Mouse (Mus musculus): ENCODE data around the gene Cdc14b.

Gene Cdc14b

GRCm38 (mm10) chr13:64235062-64235715, 39.9 kb downstream of the Cdc14b start:
- H3K36me3 ChIP-seq (ENCODE audit: control insufficient read depth, insufficient read depth, low read length, poor library complexity, severe bottlenecking): no peaks in the 10 kb centered on the region
- no peaks in the 10 kb centered on the region for H3K27me3 ChIP-seq (ENCODE audit: control insufficient read depth, insufficient read depth, low read length, poor library complexity, severe bottlenecking)
- no peak for DNase-seq (ENCODE audit: low read depth, low spot score)

DNA sequence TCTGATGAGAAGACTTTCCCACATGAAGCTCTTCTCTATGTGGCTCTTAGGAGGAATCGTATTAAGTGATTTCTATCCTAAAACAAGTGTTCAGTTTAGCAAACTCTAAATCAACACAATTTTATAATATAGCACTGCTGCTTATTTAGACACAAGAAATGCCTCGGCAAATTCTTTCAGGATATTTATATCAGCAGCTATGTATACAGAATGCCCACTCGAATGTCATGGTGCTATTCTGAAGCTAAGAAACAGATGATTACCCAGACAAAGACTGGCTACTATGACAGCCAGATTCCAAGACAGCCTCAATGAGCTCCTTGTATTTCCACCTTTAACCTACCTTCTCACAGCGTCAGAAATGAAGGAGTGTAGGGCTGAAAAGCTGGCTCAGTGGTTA, 42.0 kb downstream of the Cdc14b start:
- no peaks in the 10 kb centered on the region for H3K36me3 ChIP-seq (ENCODE audit: control insufficient read depth, insufficient read depth, low read length, poor library complexity, severe bottlenecking)
- H3K27me3 ChIP-seq (ENCODE audit: control insufficient read depth, insufficient read depth, low read length, poor library complexity, severe bottlenecking): no peaks in the 10 kb centered on the region
- no peak for DNase-seq (ENCODE audit: low read depth, low spot score)

DNA sequence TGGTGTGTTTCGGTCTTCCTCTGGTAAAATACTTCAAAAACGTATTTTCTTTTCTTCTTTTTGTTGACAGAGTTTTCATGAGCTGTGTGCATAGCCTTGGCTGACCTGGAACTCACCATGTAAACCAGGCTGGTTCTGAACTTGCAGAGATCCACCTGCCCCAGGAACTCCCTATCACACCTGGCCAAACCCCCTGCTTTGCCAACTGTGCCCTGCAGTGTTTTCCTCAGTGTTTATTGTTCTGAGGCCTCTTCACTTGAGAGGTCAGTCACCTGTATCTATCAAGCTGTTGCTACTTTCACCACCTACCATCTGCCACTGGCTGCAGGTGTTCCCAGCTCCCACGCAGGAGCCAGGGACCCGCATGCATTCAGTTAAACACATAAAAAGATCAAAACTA, 48.4 kb downstream of the Cdc14b start:
- Histone ChIP-seq H3K27me3 (ENCODE audit: control insufficient read depth, insufficient read depth, low read length, poor library complexity, severe bottlenecking) (no peaks in the 10 kb centered on the region; the same call in 1 of the 2 replicates), H3K36me3 (ENCODE audit: control insufficient read depth, insufficient read depth, low read length, poor library complexity, severe bottlenecking) (no peaks in the 10 kb centered on the region)
- no peak for DNase-seq (ENCODE audit: low read depth, low spot score)

DNA sequence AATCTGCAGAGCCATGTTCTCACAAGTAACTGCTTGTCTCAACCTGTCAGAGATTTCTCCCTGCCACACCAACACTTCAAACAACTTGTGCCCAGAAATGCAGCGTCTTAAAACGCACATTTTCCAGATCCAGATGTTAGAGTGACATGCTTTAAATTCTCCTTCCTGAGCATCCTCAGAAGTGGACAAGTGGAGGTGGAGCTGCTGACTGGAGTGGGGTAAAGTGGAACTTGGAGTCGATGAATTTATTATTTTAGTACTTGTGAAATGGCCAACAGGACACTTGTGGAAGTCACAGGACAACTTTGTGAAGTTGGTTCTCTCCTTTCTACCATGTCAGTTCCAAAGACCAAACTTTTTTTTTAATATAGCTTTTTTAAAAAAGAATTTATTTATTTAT, 49.4 kb downstream of the Cdc14b start:
- Histone ChIP-seq H3K36me3 (ENCODE audit: control insufficient read depth, insufficient read depth, low read length, poor library complexity, severe bottlenecking) (no peaks in the 10 kb centered on the region), H3K27me3 (ENCODE audit: control insufficient read depth, insufficient read depth, low read length, poor library complexity, severe bottlenecking) (no peaks in the 10 kb centered on the region; the same call in 1 of the 2 replicates)
- no peak for DNase-seq (ENCODE audit: low read depth, low spot score)

DNA sequence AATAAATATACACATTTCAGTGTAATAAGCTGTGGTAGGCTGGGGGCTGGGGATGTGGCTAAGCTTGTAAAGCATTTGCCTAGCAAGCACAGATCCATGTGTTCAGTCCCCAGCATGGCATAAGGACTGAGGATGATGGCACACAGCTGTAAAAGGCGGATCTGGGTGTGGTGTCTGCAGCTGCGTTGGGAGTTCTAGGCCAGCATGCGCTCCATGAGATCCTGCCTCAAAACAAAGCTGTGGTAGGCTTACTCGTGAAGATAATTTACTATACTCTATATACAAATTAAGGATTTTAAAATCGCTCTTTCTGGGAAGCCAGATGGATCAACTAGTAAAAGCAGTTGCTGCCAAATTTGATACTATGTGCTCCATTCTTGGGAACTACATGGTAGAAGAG, 60.2 kb downstream of the Cdc14b start:
- no peak for DNase-seq (ENCODE audit: low read depth, low spot score)
- Histone ChIP-seq H3K27me3 (ENCODE audit: control insufficient read depth, insufficient read depth, low read length, poor library complexity, severe bottlenecking) (no peaks in the 10 kb centered on the region), H3K36me3 (ENCODE audit: control insufficient read depth, insufficient read depth, low read length, poor library complexity, severe bottlenecking) (no peaks in the 10 kb centered on the region)

DNA sequence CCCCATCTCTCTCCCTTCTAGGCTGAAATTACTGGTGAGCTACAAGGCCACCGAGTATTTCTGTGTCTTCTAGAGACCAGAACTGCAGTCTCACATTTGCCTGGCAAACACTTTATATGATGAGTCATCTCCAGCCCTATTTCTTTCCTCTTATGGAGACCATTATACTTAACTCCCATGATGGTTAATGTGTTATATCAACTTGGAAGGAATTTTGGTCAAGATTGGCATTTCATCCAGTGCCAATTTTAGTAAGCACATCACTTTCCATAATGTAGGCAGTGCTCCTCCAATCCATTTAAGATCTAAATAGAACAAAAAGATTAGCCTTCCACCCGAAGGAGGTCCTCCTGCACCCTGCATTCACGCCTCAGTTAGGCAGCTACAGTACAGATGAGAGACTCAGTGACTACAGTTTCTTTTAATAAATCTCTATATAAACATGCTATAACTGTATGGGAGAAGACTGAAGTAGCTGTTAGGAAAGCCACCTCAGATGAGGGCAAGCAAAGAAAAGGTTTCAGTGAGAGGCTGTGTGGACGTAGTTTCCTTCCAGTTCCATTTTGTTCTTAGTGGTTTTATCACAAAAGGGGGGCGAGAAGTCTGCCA, 63.0 kb downstream of the Cdc14b start:
- no peaks in the 10 kb centered on the region for H3K36me3 ChIP-seq (ENCODE audit: control insufficient read depth, insufficient read depth, low read length, poor library complexity, severe bottlenecking)
- no peak for DNase-seq (ENCODE audit: low read depth, low spot score)
- H3K27me3 ChIP-seq (ENCODE audit: control insufficient read depth, insufficient read depth, low read length, poor library complexity, severe bottlenecking): no peaks in the 10 kb centered on the region

DNA sequence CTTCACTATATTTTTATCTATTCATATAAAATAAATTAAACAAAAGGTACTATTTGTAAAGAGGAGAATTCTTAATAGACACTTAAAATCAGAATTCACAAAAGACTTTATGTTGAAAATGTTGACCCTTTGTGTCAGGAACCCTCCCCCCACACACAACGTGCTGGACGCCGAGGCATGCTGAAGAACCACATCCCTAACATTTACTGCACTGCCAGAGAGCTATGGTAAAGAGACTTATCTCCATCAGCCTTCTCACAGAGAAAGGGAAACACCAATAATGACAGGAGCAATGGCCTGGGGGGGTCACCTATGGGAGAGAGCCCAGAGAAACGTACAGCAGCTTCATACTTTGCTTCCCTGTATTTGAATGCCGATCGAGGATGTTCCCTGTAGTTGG, 66.9 kb downstream of the Cdc14b start:
- H3K36me3 ChIP-seq (ENCODE audit: control insufficient read depth, insufficient read depth, low read length, poor library complexity, severe bottlenecking): no peaks in the 10 kb centered on the region
- no peak for DNase-seq (ENCODE audit: low read depth, low spot score)

GRCm38 (mm10) chr13:64205186-64205585, 69.9 kb downstream of the Cdc14b start:
- DNase-seq (ENCODE audit: low read depth, low spot score): no peak
- H3K27me3 ChIP-seq (ENCODE audit: control insufficient read depth, insufficient read depth, low read length, poor library complexity, severe bottlenecking): no peaks in the 10 kb centered on the region
- no peaks in the 10 kb centered on the region for H3K36me3 ChIP-seq (ENCODE audit: control insufficient read depth, insufficient read depth, low read length, poor library complexity, severe bottlenecking)

More for the DNA sequence above, 66.9 kb downstream of the Cdc14b start:
- H3K27me3 ChIP-seq (ENCODE audit: control insufficient read depth, insufficient read depth, low read length, poor library complexity, severe bottlenecking): no peaks in the 10 kb centered on the region

- Histone ChIP-seq H3K27me3 (ENCODE audit: control insufficient read depth, insufficient read depth, low read length, poor library complexity, severe bottlenecking) (no peaks in the 10 kb centered on the region), H3K36me3 (ENCODE audit: control insufficient read depth, insufficient read depth, low read length, poor library complexity, severe bottlenecking) (no peaks in the 10 kb centered on the region)
- DNase-seq (ENCODE audit: low read depth, low spot score): peak; percentile 57
Measured at GRCm38 (mm10) chr13:64204726-64205125, 70.4 kb downstream of the Cdc14b start.

GRCm38 (mm10) chr13:64200911-64201310, 74.2 kb downstream of the Cdc14b start:
- no peaks in the 10 kb centered on the region for H3K27me3 ChIP-seq (ENCODE audit: control insufficient read depth, insufficient read depth, low read length, poor library complexity, severe bottlenecking)
- no peak for DNase-seq (ENCODE audit: low read depth, low spot score)
- no peaks in the 10 kb centered on the region for H3K36me3 ChIP-seq (ENCODE audit: control insufficient read depth, insufficient read depth, low read length, poor library complexity, severe bottlenecking)

DNA sequence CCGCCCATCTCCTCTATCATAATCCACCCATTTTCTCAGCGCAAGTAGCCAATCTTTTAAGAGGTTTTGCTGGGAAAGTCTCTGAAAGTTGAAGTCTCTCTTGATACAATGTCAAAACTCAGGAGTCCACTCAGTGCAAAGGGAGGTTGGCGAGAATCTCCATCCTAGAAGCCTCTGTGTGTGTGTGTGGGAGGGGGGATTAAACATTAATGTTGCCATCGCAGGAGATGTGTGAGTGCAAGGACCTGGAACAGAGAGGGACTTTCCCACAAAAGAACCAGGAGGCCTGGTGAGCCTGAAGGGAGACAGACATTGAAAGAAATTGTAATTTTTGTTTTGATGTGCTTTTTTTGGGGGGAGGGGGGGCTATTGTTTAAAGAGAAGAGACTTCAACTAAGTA, 76.8 kb downstream of the Cdc14b start:
- DNase-seq (ENCODE audit: low read depth, low spot score): no peak
- Histone ChIP-seq H3K27me3 (ENCODE audit: control insufficient read depth, insufficient read depth, low read length, poor library complexity, severe bottlenecking) (no peaks in the 10 kb centered on the region), H3K36me3 (ENCODE audit: control insufficient read depth, insufficient read depth, low read length, poor library complexity, severe bottlenecking) (no peaks in the 10 kb centered on the region)

GRCm38 (mm10) chr13:64197899-64198298, 77.2 kb downstream of the Cdc14b start:
- no peaks in the 10 kb centered on the region for H3K27me3 ChIP-seq (ENCODE audit: control insufficient read depth, insufficient read depth, low read length, poor library complexity, severe bottlenecking)
- no peak for DNase-seq (ENCODE audit: low read depth, low spot score)
- no peaks in the 10 kb centered on the region for H3K36me3 ChIP-seq (ENCODE audit: control insufficient read depth, insufficient read depth, low read length, poor library complexity, severe bottlenecking)

DNA sequence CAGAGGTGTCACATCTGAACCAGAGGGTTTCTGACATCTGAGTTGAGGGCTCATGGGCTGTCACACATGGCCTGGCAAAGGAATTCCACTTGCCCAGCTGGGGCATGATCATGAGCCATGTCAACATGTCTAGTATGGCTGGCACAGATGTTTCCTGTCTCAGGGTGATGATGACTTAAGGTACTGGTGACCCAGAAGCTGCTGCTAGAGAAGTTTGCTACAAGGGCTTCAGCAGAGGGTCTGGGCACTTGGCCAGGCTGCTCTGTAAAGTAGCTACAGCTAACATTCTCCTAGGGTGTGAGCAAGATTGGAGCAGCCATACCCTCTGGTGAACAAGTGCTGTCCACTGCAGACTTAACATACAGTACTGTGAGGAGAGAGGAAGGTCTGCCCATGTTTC, 88.0 kb downstream of the Cdc14b start:
- H3K36me3 ChIP-seq (ENCODE audit: control insufficient read depth, insufficient read depth, low read length, poor library complexity, severe bottlenecking): no peaks in the 10 kb centered on the region
- no peaks in the 10 kb centered on the region for H3K27me3 ChIP-seq (ENCODE audit: control insufficient read depth, insufficient read depth, low read length, poor library complexity, severe bottlenecking)
- DNase-seq (ENCODE audit: low read depth, low spot score): peak; percentile 4

GRCm38 (mm10) chr13:64186516-64186915, 88.6 kb downstream of the Cdc14b start:
- no peak for DNase-seq (ENCODE audit: low read depth, low spot score)
- Histone ChIP-seq H3K27me3 (ENCODE audit: control insufficient read depth, insufficient read depth, low read length, poor library complexity, severe bottlenecking) (no peaks in the 10 kb centered on the region), H3K36me3 (ENCODE audit: control insufficient read depth, insufficient read depth, low read length, poor library complexity, severe bottlenecking) (no peaks in the 10 kb centered on the region)

DNA sequence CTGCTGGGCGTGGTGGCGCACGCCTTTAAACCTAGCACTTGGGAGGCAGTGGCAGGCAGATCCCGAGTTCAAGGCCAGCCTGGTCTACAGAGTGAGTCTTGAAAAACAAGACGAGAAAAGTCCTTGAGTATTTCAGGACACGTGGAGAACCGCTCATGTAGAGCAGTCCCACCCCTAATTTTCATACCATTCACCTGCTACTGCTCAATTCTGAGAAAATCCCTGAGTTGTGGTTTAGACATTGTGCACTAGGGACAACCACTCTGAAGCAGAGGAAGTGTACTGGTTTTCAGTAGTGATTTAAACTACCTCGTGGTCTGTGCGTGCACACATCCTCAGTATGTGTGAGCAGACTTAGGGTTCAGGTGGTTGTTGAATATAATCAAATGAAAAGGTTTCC, 89.5 kb downstream of the Cdc14b start:
- no peaks in the 10 kb centered on the region for H3K36me3 ChIP-seq (ENCODE audit: control insufficient read depth, insufficient read depth, low read length, poor library complexity, severe bottlenecking)
- DNase-seq (ENCODE audit: low read depth, low spot score): peak; percentile 27
- H3K27me3 ChIP-seq (ENCODE audit: control insufficient read depth, insufficient read depth, low read length, poor library complexity, severe bottlenecking): no peaks in the 10 kb centered on the region

DNA sequence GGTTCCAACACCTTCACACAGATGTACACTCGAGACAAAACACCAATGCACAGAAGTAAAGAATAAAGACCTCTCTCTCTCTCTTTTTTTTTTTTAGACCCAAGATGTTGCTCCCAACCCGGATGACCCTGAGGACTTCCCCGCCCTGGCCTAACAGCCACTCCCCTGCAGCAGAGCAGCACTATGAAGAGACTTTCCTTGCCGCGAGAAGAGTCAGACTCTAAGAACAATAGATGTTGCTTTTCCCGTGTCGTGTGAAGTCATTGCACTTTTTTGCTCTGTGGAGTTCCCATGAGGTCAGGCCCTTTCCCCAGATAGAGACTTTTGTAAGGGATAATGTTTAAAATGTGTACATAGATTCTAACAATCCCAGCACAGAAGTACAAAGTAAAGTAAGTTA, 89.9 kb downstream of the Cdc14b start:
- Histone ChIP-seq H3K27me3 (ENCODE audit: control insufficient read depth, insufficient read depth, low read length, poor library complexity, severe bottlenecking) (no peaks in the 10 kb centered on the region), H3K36me3 (ENCODE audit: control insufficient read depth, insufficient read depth, low read length, poor library complexity, severe bottlenecking) (no peaks in the 10 kb centered on the region)
- DNase-seq (ENCODE audit: low read depth, low spot score): no peak

All from splenic B cell, adult 2 months (primary cell).